Mouse (Mus musculus) lung, embryonic 15.5 days (tissue): ENCODE data around the gene Aprt. TPM values are rescaled to one million over a fixed set of nuclear protein-coding genes. Genes with fewer than 3 reads are reported as not detected.

Experiments
- ATAC-seq: fragments of 200-750 bp; cut with Nextera tagmentation; 2 replicates; pipeline ENCODE4 v1.8.0; 2017; ENCODE audit warnings: moderate number of reproducible peaks, borderline replicate concordance; ENCODE audit not compliant: low FRiP score, low TSS enrichment; ENCODE audit errors: extremely low read depth
- H3K27ac ChIP-seq: fragments of 300-500 bp; sonication (generic); 2 replicates; pipeline ENCODE4 v1.5.1; 2015; ENCODE audit warnings: moderate library complexity, mild to moderate bottlenecking, inconsistent platforms
- H3K27me3 ChIP-seq: fragments of 300-500 bp; sonication (generic); 2 replicates; pipeline ENCODE4 v1.6.1; 2015; ENCODE audit warnings: inconsistent platforms
- H3K36me3 ChIP-seq: fragments of 300-500 bp; sonication (generic); 2 replicates; pipeline ENCODE4 v1.6.1; 2015; ENCODE audit warnings: inconsistent platforms
- H3K4me1 ChIP-seq: fragments of 300-500 bp; sonication (generic); 2 replicates; pipeline ENCODE4 v1.6.1; 2015; ENCODE audit warnings: inconsistent platforms
- H3K4me2 ChIP-seq: fragments of 300-500 bp; sonication (generic); 2 replicates; pipeline ENCODE4 v1.6.1; 2015; ENCODE audit warnings: inconsistent platforms, mild to moderate bottlenecking, moderate library complexity
- H3K4me3 ChIP-seq: fragments of 300-500 bp; sonication (generic); 2 replicates; pipeline ENCODE4 v1.5.1; 2015; ENCODE audit warnings: mild to moderate bottlenecking, inconsistent platforms
- H3K9ac ChIP-seq: fragments of 300-500 bp; sonication (generic); 2 replicates; pipeline ENCODE4 v1.6.1; 2015; ENCODE audit warnings: inconsistent platforms
- H3K9me3 ChIP-seq: fragments of 300-500 bp; sonication (generic); 2 replicates; pipeline ENCODE4 v1.6.1; 2016; ENCODE audit warnings: inconsistent platforms
- WGBS: fragments of 180-500 bp; shearing (Covaris S2); methylation state at CpG from one replicate; pipeline ENCODE4 v1.1.7; 2015; 5-methylcytosine and 5-hydroxymethylcytosine counted together
- polyA plus RNA-seq: library from polyadenylated mRNA; unstranded; fragments of >200 nt; fragmentation: Nextera tagmentation; extraction: Ambion mirVana; gene quantifications from 2 replicates; pipeline ENCODE4 v1.2.1, GENCODE M21; 2015

Gene Aprt
- polyA plus RNA-seq, 1 experiment from 2014 or later: 314 TPM

DNA sequence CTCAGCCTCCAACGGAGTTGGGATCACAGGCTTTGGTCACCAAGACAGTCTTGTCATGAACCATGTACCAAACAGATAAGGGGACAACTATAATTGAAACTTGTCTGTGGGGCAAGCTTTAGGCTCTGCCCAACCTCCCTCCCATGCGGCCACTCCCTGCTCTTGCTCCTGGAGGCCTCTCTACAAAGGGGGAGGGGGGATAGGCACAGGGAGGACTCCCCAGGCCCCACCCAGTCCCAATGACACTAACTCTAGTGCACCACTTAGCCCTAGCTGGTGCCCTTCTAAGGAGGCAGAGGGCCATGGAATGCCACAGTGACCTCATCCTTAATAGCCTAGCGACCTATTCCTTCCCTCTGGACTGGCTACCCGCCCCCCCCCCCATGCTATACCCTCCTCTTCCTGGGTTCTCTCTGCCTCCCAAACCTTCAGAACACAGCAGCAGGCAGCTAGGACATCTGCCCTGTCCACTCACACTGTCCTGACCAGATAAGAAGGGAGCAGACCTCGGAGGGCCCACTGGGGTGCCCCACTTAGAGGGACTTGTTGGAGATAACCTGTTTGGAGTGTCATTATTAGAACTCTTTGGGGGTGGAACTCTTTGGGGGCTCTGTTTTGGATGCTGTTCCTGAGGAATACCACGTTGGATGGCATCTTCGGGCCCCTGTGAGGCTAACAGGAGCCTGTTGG is 30.5 kb downstream of the Aprt start:
- Histone ChIP-seq H3K27ac (peak overlapping the region; percentile 76), H3K36me3 (no peaks in the 10 kb centered on the region), H3K9ac (peak overlapping the region; percentile 40; the same call in 1 of the 2 replicates), H3K27me3 (no peaks in the 10 kb centered on the region), H3K9me3 (no peaks in the 10 kb centered on the region), H3K4me1 (peaks cover 50% of the 10 kb centered on the region), H3K4me2 (no peak overlapping the region; the same call in 1 of the 2 replicates), H3K4me3 (no peak overlapping the region)
- ATAC-seq: no peak
- 71% methylated on average over 5 of the region's 7 CpGs for WGBS

DNA sequence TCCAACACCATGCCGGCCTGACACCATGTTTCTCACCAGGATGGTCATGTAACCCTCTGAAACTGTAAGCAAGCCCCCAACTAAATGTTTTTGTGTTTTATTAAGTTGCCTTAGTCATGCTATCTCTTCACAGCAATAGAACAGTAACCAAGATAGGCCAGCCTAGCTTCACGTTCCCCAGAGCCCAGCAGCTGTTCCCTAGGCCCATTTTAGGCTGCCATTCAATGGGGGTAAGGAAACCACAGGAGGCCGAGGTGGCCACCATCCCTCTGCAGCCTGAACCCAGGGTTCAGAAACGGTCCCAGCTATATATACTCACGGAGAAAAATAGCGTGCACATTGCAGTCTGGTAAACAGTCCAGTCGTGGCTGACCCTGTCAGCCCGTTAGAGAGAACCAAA is 32.6 kb downstream of the Aprt start:
- peaks cover 43% of the 10 kb centered on the region for H3K4me1 ChIP-seq

DNA sequence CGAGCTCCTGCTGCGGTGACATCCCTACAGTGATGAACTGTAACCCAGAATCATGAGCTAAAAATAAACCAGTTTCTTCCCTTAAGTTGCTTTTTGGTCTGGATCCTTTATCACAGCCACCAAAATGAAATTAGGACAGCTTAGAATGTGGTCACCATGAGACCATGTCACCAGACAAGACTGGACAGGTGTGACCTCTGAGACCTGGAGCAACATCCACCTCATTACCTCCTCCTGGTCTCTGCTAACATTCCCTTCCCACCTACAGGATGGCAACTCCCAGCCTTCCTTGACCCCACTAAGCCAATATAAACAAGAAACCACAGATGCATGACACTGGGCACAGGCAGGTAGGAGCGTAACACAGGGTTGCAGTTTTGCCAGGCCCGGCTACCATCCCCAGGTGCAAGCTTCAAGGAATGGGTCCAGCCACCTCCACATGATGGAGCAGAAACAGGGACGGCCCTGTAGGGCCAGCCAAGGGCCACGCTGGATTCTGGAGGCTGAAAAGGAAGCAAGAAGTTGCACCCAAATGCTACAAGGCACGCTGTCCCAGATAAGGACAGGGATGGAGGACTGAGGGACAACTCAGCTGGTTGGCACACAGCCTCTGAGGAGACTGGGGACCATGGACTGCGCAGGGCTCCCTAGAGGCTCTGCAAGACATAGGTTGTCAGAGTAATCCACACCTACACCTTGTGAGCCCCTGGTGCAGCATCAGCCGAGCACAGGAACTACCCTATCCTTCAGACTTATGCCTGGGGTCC is 38.2 kb downstream of the Aprt start:
- Histone ChIP-seq H3K9me3 (no peaks in the 10 kb centered on the region), H3K27me3 (no peaks in the 10 kb centered on the region), H3K36me3 (no peaks in the 10 kb centered on the region), H3K4me1 (peaks cover 38% of the 10 kb centered on the region), H3K9ac (no peak overlapping the region), H3K4me2 (no peak overlapping the region), H3K27ac (peak overlapping the region; percentile 91; the same call in 1 of the 2 replicates), H3K4me3 (no peak overlapping the region)
- no peak for ATAC-seq
- 86% methylated on average over 9 of the region's 9 CpGs for WGBS

More for the DNA sequence above, 32.6 kb downstream of the Aprt start:
- Histone ChIP-seq H3K9ac (no peak overlapping the region), H3K27me3 (no peaks in the 10 kb centered on the region), H3K27ac (no peak overlapping the region), H3K9me3 (no peaks in the 10 kb centered on the region), H3K4me3 (no peak overlapping the region), H3K4me2 (no peak overlapping the region), H3K36me3 (no peaks in the 10 kb centered on the region)
- no peak for ATAC-seq
- 88% methylated on average over 8 of the region's 8 CpGs for WGBS

DNA sequence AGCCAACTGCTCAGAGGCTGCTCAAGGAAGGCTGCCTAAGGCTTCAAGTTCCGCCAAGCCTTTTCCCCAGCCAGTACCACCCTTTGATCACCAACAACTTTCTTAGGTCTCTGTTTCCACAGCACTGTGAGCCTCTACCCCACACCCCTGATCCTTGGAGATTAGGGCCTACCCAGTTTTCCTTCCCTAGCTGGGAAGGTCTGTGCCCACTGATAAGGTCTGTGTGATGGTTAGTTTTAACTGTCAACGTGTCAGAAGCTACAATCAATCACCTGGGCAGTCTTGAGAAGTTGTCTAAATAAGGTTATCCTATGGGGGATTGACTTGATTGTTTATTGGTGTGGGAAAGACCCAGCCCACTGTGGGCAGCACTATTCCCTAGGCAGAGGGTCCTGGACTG is 38.9 kb downstream of the Aprt start:
- Histone ChIP-seq H3K9me3 (no peaks in the 10 kb centered on the region), H3K4me2 (no peak overlapping the region), H3K4me3 (no peak overlapping the region), H3K36me3 (no peaks in the 10 kb centered on the region), H3K27ac (peak overlapping the region; percentile 91), H3K9ac (no peak overlapping the region), H3K27me3 (no peaks in the 10 kb centered on the region), H3K4me1 (peaks cover 39% of the 10 kb centered on the region)
- 45% methylated on average over 2 of the region's 2 CpGs for WGBS
- peak; percentile 8; the same call in 1 of the 2 replicates for ATAC-seq

DNA sequence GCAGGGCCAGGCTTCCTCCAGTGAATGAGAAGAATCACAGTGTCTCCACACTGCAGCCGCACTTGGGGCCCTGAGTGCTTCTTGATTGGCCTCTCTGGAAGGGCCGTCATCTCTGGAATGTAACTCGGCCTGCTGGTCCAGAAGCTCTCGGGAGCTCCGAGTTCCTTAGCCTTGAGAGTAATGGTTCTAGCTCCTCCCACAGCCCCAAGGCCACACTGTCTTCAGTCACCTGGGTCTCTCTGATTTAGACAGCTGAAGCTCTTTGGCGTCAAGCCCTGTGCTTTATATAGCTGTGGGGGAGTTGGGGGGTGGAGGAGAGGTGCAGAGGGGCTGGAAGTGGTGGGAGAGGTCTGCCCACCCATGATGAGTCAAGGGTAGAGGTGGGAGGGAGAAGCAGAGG is 39.7 kb downstream of the Aprt start:
- Histone ChIP-seq H3K27ac (peak overlapping the region; percentile 91), H3K4me2 (peak overlapping the region; percentile 28), H3K27me3 (no peaks in the 10 kb centered on the region), H3K4me3 (no peak overlapping the region), H3K4me1 (peaks cover 47% of the 10 kb centered on the region), H3K9me3 (no peaks in the 10 kb centered on the region), H3K36me3 (no peaks in the 10 kb centered on the region), H3K9ac (no peak overlapping the region)
- ATAC-seq: peak; percentile 85
- 7% methylated on average over 6 of the region's 6 CpGs for WGBS

DNA sequence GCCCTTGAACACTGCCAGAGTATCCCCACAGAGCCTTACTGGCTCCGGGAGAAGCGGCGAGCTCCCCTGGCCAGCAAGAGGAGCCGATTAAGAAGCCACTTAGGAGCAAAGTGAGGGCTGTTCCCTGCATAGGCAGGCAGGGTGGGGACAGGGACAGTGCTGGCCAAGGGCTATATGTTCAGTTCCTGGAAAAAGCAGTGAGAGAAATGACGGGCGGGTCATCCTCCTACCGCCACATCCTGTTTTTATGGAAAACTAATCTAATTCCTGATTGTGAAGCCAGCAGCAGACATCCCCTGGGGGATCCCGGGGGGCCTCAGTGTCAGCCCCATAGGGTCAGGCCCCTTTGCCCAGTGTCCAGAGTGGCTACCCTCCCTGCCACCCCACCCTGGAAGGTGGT is 45.4 kb downstream of the Aprt start:
- Histone ChIP-seq H3K4me1 (peaks cover 53% of the 10 kb centered on the region), H3K27ac (peak overlapping the region; percentile 21; the same call in 1 of the 2 replicates), H3K4me2 (no peak overlapping the region), H3K4me3 (no peak overlapping the region), H3K36me3 (no peaks in the 10 kb centered on the region), H3K9ac (no peak overlapping the region), H3K27me3 (no peaks in the 10 kb centered on the region), H3K9me3 (no peaks in the 10 kb centered on the region)
- WGBS: 72% methylated on average over 8 of the region's 8 CpGs
- no peak for ATAC-seq

DNA sequence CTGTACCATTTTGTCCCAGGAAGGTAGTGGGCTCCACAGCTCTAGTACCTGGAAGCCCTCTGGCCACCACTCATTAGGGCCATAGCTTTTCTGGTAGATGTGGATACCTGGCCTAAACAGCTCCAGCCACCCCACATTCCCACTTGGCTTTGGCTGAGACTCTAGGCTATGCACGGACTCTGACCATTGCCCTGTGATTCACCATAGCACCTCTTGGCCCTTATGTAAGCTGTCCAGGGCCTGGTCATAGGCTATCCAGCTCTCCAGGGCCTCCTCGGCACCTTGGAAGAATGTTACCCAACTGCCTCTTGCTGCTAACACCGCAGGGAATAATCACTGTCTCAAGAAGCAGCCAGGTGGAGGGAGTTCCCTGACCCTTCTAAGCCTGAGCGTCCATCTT is 47.5 kb downstream of the Aprt start:
- 85% methylated on average over 4 of the region's 4 CpGs for WGBS
- Histone ChIP-seq H3K4me1 (peaks cover 65% of the 10 kb centered on the region), H3K9ac (no peak overlapping the region)

DNA sequence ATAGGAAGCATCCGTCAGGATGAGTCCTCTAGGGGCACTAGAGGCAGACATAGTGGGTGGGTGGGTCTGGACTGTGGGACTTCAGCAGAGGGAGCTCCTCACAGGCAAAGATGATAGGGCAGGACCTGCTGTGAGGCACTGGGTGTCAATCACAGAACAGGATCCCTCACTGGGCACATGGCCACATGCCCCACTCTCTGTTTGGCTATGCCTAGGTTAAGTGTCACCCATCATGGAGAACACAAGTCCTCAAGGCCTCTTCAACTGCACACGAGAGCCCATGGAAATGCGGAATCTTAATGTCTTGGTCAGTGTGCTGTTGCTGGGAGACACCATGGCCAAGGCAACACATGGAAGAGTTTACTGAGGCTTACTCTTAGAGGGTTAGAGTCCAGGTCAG is 48.8 kb downstream of the Aprt start:
- H3K4me2 ChIP-seq: no peak overlapping the region
- H3K9ac ChIP-seq: no peak overlapping the region
- ATAC-seq: no peak
- H3K4me1 ChIP-seq: peaks cover 77% of the 10 kb centered on the region
- no peaks in the 10 kb centered on the region for H3K36me3 ChIP-seq
- no peaks in the 10 kb centered on the region for H3K27me3 ChIP-seq
- no peak overlapping the region for H3K27ac ChIP-seq
- 81% methylated on average over 3 of the region's 3 CpGs for WGBS
- H3K4me3 ChIP-seq: no peak overlapping the region
- no peaks in the 10 kb centered on the region for H3K9me3 ChIP-seq

More for the DNA sequence above, 47.5 kb downstream of the Aprt start:
- Histone ChIP-seq H3K4me3 (no peak overlapping the region), H3K36me3 (no peaks in the 10 kb centered on the region), H3K9me3 (no peaks in the 10 kb centered on the region), H3K4me2 (no peak overlapping the region), H3K27me3 (no peaks in the 10 kb centered on the region), H3K27ac (no peak overlapping the region)
- ATAC-seq: no peak

DNA sequence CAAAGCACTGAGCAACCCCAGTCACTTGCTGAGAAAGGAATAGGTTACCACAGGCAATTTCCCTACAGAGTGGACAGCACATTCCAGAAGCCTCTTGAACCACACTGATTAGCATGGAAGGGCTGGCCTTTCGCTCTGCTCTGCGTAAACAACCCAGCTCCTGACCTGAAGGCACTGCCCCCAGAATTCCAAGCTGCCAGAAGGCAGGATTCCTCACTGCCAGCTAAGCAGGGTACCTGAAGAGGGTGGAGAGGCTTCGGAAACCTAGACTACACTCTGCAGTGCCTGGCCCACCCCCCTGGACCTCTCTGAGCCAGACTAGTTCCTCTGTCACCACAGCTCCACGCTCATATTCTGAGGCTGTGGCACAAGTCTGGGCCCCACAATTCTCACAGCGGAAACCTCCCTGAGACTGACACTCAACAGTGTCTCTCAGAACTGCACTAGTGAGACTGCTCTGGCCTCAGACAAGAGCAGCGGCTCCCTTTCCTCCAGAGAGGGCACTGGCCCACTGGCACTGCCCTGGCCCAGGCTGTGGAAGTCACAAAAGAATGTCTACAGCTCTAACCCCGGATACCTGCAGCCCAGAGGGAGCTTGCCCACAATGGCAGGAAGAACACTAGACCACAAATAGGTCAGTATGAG is 50.1 kb downstream of the Aprt start:
- H3K4me2 ChIP-seq: no peak overlapping the region
- no peaks in the 10 kb centered on the region for H3K9me3 ChIP-seq
- H3K4me1 ChIP-seq: peaks cover 70% of the 10 kb centered on the region
- ATAC-seq: peak; percentile 49; the same call in 1 of the 2 replicates
- 32% methylated on average over 7 of the region's 7 CpGs for WGBS
- no peaks in the 10 kb centered on the region for H3K36me3 ChIP-seq
- no peak overlapping the region for H3K4me3 ChIP-seq
- H3K9ac ChIP-seq: no peak overlapping the region
- no peaks in the 10 kb centered on the region for H3K27me3 ChIP-seq
- peak overlapping the region; percentile 86 for H3K27ac ChIP-seq

DNA sequence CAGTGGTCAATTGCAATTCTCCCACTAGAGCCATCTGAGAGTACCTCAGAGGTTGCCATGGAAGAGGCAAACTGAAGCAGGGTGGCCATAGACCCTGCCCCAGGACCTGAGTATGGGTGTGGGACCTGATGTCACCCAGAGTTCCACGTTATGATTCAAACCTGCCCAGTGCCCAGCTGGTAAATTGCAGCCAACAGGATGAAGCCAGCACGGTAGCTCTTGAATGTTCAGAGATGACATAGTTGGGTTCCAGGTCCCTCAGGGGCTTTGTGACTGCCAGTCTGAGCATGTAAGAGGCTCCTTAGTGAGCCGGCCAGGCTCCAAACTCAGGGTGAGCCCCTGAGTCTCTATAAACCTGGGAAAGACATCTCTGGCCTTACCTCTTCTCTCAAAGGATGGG is 50.6 kb downstream of the Aprt start:
- no peaks in the 10 kb centered on the region for H3K27me3 ChIP-seq
- WGBS: 38% methylated on average over 3 of the region's 3 CpGs
- ATAC-seq: no peak
- H3K4me3 ChIP-seq: no peak overlapping the region
- peaks cover 64% of the 10 kb centered on the region for H3K4me1 ChIP-seq
- H3K36me3 ChIP-seq: no peaks in the 10 kb centered on the region
- no peaks in the 10 kb centered on the region for H3K9me3 ChIP-seq
- H3K27ac ChIP-seq: peak overlapping the region; percentile 86
- H3K4me2 ChIP-seq: no peak overlapping the region
- no peak overlapping the region for H3K9ac ChIP-seq

DNA sequence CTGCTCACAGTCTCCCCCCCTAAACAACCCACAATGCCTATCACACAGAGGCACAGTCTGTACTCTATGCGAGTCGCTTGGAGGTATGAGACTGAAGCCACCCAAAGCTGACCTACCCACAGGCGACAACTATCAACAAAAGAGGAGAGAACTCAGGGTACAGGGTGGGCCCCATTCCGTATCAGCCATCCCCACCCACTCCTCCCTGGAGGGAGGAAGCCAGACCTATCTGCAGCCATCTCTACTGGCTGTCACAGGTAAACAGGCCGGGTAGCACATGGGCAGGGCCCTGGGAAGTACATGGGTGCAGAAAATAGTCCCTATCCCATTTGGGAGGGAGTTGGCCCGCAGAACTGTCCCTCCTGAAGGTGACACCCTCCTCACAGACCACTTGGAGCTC is 51.7 kb downstream of the Aprt start:
- Histone ChIP-seq H3K27ac (peak overlapping the region; percentile 86; the same call in 1 of the 2 replicates), H3K9me3 (no peaks in the 10 kb centered on the region), H3K27me3 (no peaks in the 10 kb centered on the region), H3K9ac (no peak overlapping the region), H3K4me3 (no peak overlapping the region), H3K36me3 (no peaks in the 10 kb centered on the region), H3K4me2 (no peak overlapping the region), H3K4me1 (peaks cover 64% of the 10 kb centered on the region)
- no peak for ATAC-seq
- WGBS: 77% methylated on average over 6 of the region's 6 CpGs
